Mouse (Mus musculus): ENCODE data around the gene Gm20521. TPM values are rescaled to one million over a fixed set of nuclear protein-coding genes. Genes with fewer than 3 reads are reported as not detected.

The Gm20521 gene
- polyA plus RNA-seq (2015; fragmentation: Nextera tagmentation; extraction: Ambion mirVana): 0.29 and 0.44 TPM in 2 replicates

DNA sequence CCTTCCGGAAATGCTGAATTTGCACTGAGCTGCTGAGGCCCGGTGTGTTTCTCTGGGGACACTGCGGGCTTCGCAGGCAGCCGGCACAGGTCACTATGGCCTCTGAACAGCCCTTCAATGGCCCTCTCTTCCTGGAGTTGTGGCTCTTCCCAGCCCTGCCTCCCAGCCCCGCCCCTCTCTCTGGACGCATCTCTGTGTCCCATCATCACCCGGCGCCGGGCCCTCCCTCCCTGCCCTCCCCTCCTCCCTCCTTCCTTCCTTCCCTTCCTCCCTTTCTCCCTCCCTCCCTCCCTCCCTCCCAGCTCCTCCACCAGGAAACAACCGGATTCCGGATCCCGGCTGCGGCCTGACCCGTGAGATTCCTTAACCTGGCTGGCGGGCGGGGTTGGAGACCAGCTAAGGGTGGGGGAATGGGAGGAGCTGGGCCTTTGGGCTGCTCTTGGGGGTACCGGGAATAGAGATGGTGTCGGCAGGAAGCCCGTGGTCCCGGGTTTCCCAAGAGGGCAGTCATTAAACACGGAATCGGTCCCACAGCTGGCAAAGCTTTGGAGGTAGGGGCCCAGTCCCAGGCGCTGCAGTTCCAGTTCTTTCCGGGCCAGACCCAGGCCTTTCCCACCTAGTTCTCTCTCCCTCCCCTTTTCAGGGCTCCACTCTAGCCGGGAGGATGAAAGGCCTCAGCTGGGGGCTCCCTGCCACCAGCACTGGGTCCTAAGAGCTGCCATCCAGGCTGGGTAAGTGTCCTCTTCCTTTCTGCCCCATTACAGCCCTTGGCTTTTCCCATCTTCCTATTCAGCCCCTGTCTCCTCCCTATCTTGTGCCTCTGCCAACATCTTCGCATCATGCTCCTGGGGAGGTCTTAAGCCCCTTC is at the start of gene Gm20521, which contains the start of gene Bcl2l2:
TSS of gene Gm20521 (plus strand) at position 288 of the 868 bp plus-strand sequence.
TSS of gene Bcl2l2 (plus strand) at position 224 of the 868 bp plus-strand sequence.

DNA sequence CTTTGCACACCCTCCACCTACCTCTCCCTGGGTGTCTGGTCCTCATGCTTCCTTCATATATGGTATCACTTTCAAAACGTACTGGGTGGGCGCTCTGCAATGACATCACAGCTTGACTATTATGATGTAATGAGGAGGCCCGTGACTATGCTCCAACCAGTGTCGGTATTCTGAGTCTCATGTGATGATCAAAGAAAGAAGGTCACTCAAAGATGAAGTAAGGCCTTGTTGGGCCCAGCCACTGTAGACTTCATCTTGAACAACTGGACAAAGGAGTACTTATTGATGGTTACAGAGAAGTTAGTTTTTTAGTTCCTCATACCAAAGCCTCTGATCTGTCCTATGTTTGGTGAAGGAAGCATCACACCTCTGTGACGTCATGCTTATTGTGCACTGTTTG is 12.4 kb upstream of the Gm20521 start, which contains the start of gene Homez:
TSS of gene Homez (minus strand) at position 101 of the 400 bp plus-strand sequence.

DNA sequence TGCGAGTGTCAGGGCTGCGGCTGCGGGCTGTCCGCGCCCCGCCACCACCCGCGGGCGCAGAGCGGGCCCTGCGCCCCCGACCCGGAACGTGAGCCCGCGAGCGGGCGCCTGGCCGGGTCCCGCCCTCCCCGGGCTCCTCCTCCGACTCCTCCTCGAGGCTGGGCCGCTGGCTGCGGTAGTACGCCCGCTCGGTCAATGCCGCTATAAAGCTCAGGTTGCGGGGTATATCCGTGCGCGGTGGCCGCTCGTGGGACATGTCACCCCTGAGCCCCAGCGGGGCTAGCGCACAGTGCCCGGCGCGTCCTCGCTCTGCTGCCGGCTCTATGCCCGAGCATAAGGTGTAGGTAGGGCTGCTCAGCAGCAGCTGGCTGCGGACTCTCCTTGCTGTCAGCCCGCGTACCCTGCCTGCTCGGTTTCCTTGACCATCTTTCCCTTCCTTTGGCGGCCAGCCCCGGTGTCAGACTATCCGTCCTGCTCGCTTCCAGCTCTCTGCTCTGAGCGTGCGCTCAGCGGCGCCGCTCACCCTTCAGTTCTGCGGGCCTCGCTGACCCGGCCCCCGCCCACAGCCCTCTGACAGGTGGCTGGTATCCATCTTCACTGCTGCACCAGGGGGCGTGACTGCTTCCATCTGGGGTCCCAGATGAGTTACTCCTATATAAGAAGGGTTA is 6.1 kb upstream of the Gm20521 start, which contains the start of gene Ppp1r3e:
TSS of gene Ppp1r3e (minus strand) at position 503 of the 668 bp plus-strand sequence.

DNA sequence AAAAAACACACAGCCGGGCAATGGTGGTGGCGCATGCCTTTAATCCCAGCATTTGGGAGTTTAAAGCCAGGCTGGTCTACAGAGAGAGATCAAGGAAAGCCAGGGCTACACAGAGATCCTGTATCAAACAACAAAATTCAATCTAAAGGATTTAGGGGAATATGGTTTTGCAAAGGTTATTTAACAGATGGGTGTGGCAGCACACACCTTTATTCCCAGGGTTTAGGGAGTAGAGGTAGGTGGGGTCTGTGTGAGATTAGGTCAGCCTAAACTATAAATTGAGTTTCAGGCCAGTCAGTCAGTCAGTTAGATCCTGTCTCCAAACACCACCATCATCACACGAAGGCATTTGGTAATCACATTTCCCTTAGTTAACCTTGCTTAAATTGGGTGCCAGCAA is 9.0 kb downstream of the Gm20521 start, which contains the start of gene Pabpn1:
TSS of gene Pabpn1 (plus strand) at position 301 of the 400 bp plus-strand sequence.

DNA sequence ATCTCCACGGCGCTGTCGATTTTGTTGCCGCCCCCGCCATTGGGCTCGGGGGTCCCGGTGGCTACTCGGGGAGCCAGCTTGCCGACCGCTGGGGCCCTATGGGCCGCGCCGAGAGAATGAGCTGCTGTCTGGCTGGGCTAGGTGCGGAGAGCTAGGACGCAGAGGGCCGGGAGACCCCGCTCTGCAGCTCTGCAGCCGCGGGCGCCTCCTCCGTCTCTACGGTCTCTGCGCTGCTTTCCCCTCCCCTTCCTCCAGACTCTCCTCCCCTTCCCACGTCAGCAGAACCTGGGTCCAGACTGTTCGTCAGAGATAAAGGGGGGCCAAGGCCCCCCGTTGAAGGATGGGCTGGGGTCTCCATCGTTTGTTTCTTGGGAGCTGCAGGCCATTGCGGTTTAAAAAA is 29.6 kb downstream of the Gm20521 start, which contains the start of gene Slc22a17:
TSS of gene Slc22a17 (minus strand) at position 247 of the 400 bp plus-strand sequence.

DNA sequence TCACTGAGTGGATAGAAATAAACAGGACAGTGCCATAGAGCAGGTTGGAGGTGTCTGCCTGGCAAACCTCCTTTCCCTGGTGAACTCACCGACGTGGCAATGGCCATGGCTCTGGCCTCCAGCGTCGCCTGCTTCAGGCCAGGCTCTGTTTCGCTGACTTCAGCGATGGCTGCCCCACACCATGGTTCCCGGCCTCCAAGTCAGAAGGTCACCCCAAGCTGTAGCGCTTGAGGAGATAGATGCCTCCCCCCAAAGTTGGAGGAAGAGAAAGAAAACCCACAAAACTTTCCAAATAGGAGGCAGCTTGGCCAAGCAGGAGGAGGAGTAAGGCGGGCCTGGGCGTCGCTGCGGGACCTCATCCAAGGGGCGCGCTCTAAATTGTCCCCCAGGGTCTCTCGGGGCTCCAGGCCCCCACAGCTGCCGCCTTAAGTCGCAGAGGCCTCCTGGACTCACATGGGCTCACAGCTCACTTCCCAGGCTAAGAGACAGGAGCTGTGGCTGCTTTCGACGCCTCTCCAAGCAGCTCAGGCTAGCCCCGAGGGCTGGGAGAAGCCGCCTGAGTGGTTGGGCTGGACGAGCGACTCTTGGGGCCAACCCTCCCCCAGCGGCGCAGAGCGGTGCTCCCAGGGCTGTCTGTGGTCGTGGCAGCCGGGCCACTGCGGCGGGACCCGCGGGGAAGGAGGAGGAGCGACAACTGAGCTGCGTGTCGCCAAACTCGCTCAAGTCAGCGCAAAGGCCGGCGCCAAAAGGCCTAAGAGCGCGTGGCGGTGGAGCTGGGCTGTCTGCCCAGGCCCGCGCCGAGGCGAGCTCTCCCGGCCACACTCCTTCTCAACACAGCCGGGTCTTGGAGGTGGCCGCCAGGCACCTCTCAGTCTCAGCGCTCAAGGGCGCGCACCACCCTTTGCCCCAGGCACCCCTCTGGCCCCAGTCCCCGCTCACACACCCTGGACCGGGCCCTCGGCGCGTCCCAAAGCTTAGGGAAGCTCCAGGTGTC is 42.4 kb downstream of the Gm20521 start, which contains the start of gene Efs:
TSS of gene Efs (minus strand) at position 778 of the 994 bp plus-strand sequence.

DNA sequence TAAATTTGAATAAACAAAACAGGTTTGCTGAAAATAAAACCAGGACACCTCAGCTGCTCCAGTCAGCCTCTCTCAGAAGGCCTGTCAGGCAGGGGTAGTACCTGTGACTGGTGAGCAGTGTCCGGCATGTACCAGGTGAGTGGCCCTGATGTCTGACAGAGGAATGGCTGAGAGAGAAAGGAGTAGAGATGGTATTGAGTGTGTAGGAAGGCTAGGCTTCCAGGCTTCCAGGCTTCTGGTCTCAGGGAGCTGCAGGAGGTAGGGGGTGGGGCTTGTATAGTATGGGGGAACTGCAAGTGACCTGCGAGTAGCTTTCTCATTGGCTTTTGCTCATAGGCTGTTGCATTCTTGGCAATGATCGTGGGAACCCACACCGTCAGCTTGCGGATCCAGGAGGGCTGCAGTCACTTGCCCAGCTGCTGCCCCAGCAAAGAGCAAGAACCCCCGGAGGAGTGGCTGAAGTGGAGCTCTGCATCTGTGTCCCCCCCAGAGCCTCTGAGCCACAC is 49.5 kb downstream of the Gm20521 start, which contains the start of gene Il25:
TSS of gene Il25 (plus strand) at position 51 of the 506 bp plus-strand sequence.

DNA sequence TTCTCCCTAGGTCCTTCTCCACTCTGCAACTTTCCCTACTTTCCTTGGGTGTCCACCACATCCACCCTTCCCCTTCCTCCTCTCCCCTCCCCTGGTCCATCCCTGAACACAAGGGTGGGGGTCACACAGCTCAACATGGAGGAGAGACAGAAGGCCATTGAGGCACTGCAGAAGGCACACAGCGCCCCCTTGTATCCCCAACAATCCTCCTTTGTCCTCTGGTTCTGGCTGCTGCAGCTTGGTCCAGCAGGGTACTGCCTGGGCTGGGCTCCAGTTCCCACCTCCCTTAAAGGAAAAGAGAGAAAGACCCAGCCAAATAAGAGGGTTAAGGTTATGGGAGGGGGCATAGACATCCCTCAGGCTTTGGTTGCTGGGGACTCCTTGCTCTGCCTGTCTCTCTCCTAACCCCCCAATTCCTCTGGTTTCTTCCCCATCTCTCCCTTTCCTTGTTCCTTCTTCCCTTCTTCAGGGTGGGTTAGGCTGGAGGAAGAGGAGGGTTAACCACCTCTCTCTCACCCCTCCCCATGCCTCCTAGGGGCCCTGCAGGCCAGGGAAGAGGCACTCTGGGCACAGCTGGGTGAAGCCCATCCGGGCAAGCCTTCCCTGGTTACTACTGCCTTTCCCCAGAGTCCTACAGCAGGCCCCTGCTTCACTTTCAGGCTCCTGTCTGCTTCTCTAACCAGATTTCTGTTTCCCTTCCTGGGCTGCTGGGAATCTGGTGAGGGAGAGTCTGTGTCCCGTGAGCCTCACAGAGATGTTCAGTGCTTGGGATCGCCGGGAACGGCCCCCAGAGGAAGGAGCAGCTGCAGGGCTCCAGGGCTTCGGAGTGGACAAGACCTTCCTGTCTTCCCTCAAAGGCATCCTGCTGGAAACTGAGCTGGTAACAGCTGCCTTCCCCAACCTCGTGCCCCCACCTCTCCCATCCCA is 52.9 kb downstream of the Gm20521 start, which contains the start of gene Cmtm5:
TSS of gene Cmtm5 (plus strand) at position 358 of the 927 bp plus-strand sequence.

Other genes starting within 250 kb of the Gm20521 start
- gene Gm17606, start 242.5 kb upstream of the Gm20521 start, polyA plus RNA-seq (2015; fragmentation: Nextera tagmentation; extraction: Ambion mirVana): not detected in 2 replicates
- 0.53 and 0.63 TPM in 2 replicates for gene Cdh24, start 242.1 kb upstream of the Gm20521 start, polyA plus RNA-seq (2015; fragmentation: Nextera tagmentation; extraction: Ambion mirVana)
- gene 1700123O20Rik, start 197.2 kb upstream of the Gm20521 start, polyA plus RNA-seq (2015; fragmentation: Nextera tagmentation; extraction: Ambion mirVana): 46.7 and 53.4 TPM in 2 replicates
- 81.1 and 96.0 TPM in 2 replicates for gene Acin1, start 196.5 kb upstream of the Gm20521 start, polyA plus RNA-seq (2015; fragmentation: Nextera tagmentation; extraction: Ambion mirVana)
- 0.16 and 0.28 TPM in 2 replicates for gene Gm29776, start 184.6 kb upstream of the Gm20521 start, polyA plus RNA-seq (2015; fragmentation: Nextera tagmentation; extraction: Ambion mirVana)
- 18.5 and 28.5 TPM in 2 replicates for gene Cebpe, start 171.3 kb upstream of the Gm20521 start, polyA plus RNA-seq (2015; fragmentation: Nextera tagmentation; extraction: Ambion mirVana)
- gene Slc7a8, start 101.5 kb upstream of the Gm20521 start, polyA plus RNA-seq (2015; fragmentation: Nextera tagmentation; extraction: Ambion mirVana): 2.0 and 3.4 TPM in 2 replicates
- not detected in 2 replicates for gene Rnf212b, start 69.3 kb upstream of the Gm20521 start, polyA plus RNA-seq (2015; fragmentation: Nextera tagmentation; extraction: Ambion mirVana)
- 2.9 and 3.5 TPM in 2 replicates for gene Homez, start 12.5 kb upstream of the Gm20521 start, polyA plus RNA-seq (2015; fragmentation: Nextera tagmentation; extraction: Ambion mirVana)
- 0.94 and 1.9 TPM in 2 replicates for gene Ppp1r3e, start 5.9 kb upstream of the Gm20521 start, polyA plus RNA-seq (2015; fragmentation: Nextera tagmentation; extraction: Ambion mirVana)
- 2.2 and 2.8 TPM in 2 replicates for gene Bcl2l2, start 64 bp upstream of the Gm20521 start, polyA plus RNA-seq (2015; fragmentation: Nextera tagmentation; extraction: Ambion mirVana)
- gene Pabpn1, start 9.1 kb downstream of the Gm20521 start, polyA plus RNA-seq (2015; fragmentation: Nextera tagmentation; extraction: Ambion mirVana): 85.3 and 86.5 TPM in 2 replicates
- gene Slc22a17, start 29.7 kb downstream of the Gm20521 start, polyA plus RNA-seq (2015; fragmentation: Nextera tagmentation; extraction: Ambion mirVana): 5.2 and 7.2 TPM in 2 replicates
- gene Efs, start 42.7 kb downstream of the Gm20521 start, polyA plus RNA-seq (2015; fragmentation: Nextera tagmentation; extraction: Ambion mirVana): 3.3 and 6.1 TPM in 2 replicates
- gene Il25, start 49.3 kb downstream of the Gm20521 start, polyA plus RNA-seq (2015; fragmentation: Nextera tagmentation; extraction: Ambion mirVana): not detected in 2 replicates
- 0.12 TPM in 1 of 2 replicates, not detected in the other for gene Cmtm5, start 52.8 kb downstream of the Gm20521 start, polyA plus RNA-seq (2015; fragmentation: Nextera tagmentation; extraction: Ambion mirVana)
- gene Myh6, start 83.5 kb downstream of the Gm20521 start, polyA plus RNA-seq (2015; fragmentation: Nextera tagmentation; extraction: Ambion mirVana): 0.05 and 0.45 TPM in 2 replicates
- not detected in 2 replicates for gene Gm17428, start 93.5 kb downstream of the Gm20521 start, polyA plus RNA-seq (2015; fragmentation: Nextera tagmentation; extraction: Ambion mirVana)
- 0.13 and 0.24 TPM in 2 replicates for gene Myh7, start 111.2 kb downstream of the Gm20521 start, polyA plus RNA-seq (2015; fragmentation: Nextera tagmentation; extraction: Ambion mirVana)
- 56.7 and 57.3 TPM in 2 replicates for gene Ngdn, start 132.0 kb downstream of the Gm20521 start, polyA plus RNA-seq (2015; fragmentation: Nextera tagmentation; extraction: Ambion mirVana)
- gene Zfhx2, start 208.9 kb downstream of the Gm20521 start, polyA plus RNA-seq (2015; fragmentation: Nextera tagmentation; extraction: Ambion mirVana): 0.96 and 0.97 TPM in 2 replicates
- gene Thtpa, start 211.3 kb downstream of the Gm20521 start, polyA plus RNA-seq (2015; fragmentation: Nextera tagmentation; extraction: Ambion mirVana): 5.0 and 6.1 TPM in 2 replicates
- 18.9 and 23.3 TPM in 2 replicates for gene Ap1g2, start 223.2 kb downstream of the Gm20521 start, polyA plus RNA-seq (2015; fragmentation: Nextera tagmentation; extraction: Ambion mirVana)
- gene Jph4, start 233.5 kb downstream of the Gm20521 start, polyA plus RNA-seq (2015; fragmentation: Nextera tagmentation; extraction: Ambion mirVana): 0.06 and 0.10 TPM in 2 replicates